Mouse (Mus musculus): Measurements from ENCODE around the gene Olfr263. TPM values are rescaled to one million over a fixed set of nuclear protein-coding genes. Genes with fewer than 3 reads are reported as not detected.

Olfr263 gene
- total RNA-seq, 2 experiments from 2014 or later = not detected

DNA sequence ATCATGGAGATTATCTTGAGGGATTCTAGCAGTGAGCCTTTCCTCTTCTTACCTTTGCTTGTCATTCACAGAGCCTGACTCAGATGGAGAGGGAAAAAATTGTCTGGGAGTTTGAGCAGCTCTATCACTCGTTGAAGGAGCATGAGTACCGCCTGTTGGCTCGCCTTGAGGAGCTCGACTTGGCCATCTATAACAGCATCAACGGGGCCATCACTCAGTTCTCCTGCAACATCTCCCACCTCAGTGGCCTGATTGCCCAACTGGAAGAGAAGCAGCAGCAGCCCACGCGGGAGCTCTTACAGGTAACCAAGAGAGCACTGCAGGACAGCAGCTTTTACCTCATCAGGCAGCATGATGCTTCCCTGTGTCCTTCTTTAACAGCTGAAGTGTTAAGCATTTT is 54.2 kb downstream of the Olfr263 start:
- no peak for DNase-seq (ENCODE audit: low spot score in 2 of 2)
- intact Hi-C loops (cut with DNase I) = no loop called here

DNA sequence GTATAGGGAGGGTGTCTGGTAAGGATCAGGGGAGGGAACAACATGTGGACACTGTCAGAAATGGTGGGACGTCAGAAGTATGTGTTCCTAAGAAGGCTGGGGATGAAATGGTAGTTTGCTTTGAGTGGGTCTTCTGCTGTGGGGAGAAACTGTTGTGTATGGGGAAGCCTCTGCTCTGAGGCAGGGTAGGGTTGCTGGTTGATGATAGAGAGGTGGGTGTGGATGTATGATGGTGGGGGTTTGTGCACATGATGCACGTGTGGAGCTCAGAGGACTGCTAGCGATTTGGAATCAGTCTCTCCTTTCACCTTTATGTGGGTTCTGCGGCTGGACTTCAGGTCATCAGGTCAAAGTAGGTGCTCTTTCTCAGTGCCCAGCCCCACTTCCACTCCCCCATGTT is 56.1 kb downstream of the Olfr263 start:
- intact Hi-C loops (cut with DNase I) = no loop called here
- DNase-seq (ENCODE audit: low spot score in 2 of 2) = no peak

Other genes starting within 250 kb of the Olfr263 start
- not detected for gene Olfr1370, start 54.7 kb upstream of the Olfr263 start, total RNA-seq (2021)
- not detected for gene Olfr1369-ps1, start 18.2 kb upstream of the Olfr263 start, total RNA-seq (2021)
- gene Olfr1368, start 16.2 kb downstream of the Olfr263 start, total RNA-seq (2021) = not detected
- gene Trim27, start 49.8 kb downstream of the Olfr263 start, total RNA-seq (2021) = 10 to 100 TPM; 34.0 TPM
- not detected for gene Gpx5, start 163.1 kb downstream of the Olfr263 start, total RNA-seq (2021)
- not detected for gene Gpx6, start 182.5 kb downstream of the Olfr263 start, total RNA-seq (2021)
- gene Olfr1367, start 217.3 kb downstream of the Olfr263 start, total RNA-seq (2021) = not detected
- gene Zscan12, start 233.2 kb downstream of the Olfr263 start, total RNA-seq (2021) = 1 to 10 TPM; 7.1 to 9.4 TPM

All from left cerebral cortex, postnatal 36 days (tissue).